8 mouse cellular contexts compared by ENCODE assay signal in genomic region chr13:58213801-58214200, GRCm38 (mm10). TPM values are rescaled to one million over a fixed set of nuclear protein-coding genes. Genes with fewer than 3 reads are reported as not detected.
DNase-seq lines count a peak whose midpoint lies in the region; ATAC-seq and TF ChIP-seq lines count a peak whose summit lies in the region.

No protein-coding gene starts in this region.

- H3K36me3 ChIP-seq in kidney, adult 2 months (ENCODE audit: control insufficient read depth, insufficient read depth, low read length), result no peaks in the 10 kb centered on the region
- no peaks in the 10 kb centered on the region for H3K36me3 ChIP-seq in hindbrain, postnatal 0 days (ENCODE audit: insufficient read depth, low read length)
- no peaks in the 10 kb centered on the region for H3K36me3 ChIP-seq in neural tube, embryonic 14.5 days (ENCODE audit: control insufficient read depth, insufficient read depth, low read length)

- no peak for ATAC-seq in hindbrain, postnatal 0 days
- no peak for ATAC-seq in neural tube, embryonic 14.5 days (ENCODE audit: low read depth)

- no peak overlapping the region for H3K27ac ChIP-seq in kidney, adult 2 months (ENCODE audit: insufficient read depth, low read depth, low read length)
- H3K27ac ChIP-seq in brown adipose tissue, adult 24 weeks (replicated peaks; ENCODE audit: low read depth, low read length), result no peak overlapping the region
- H3K27ac ChIP-seq in hindbrain, postnatal 0 days, result no peak overlapping the region
- no peak overlapping the region for H3K27ac ChIP-seq in neural tube, embryonic 14.5 days (ENCODE audit: low read depth, low read length)

- H3K4me2 ChIP-seq in hindbrain, postnatal 0 days (ENCODE audit: low read depth, low read length), result peak overlapping the region; percentile 68
- H3K4me2 ChIP-seq in neural tube, embryonic 14.5 days (ENCODE audit: low read depth, low read length), result peak overlapping the region; percentile 61

- intact Hi-C loops in gastrocnemius, postnatal 36 days (cut with DNase I), result no loop called here

- no peak for TF ChIP-seq POLR2A in kidney, adult 2 months (IDR thresholded peaks at IDR 0.05; ENCODE audit: low read depth, low read length)

- WGBS in kidney, adult 2 months, result 33% methylated on average over 8 of the region's 8 CpGs
- WGBS in hindbrain, postnatal 0 days, result 65% methylated on average over 8 of the region's 8 CpGs
- 72% methylated on average over 8 of the region's 8 CpGs for WGBS in neural tube, embryonic 14.5 days

- no peaks in the 10 kb centered on the region for H3K9me3 ChIP-seq in hindbrain, postnatal 0 days (ENCODE audit: low read length)
- H3K9me3 ChIP-seq in neural tube, embryonic 14.5 days (ENCODE audit: control insufficient read depth, low read length), result no peaks in the 10 kb centered on the region

- H3K4me1 ChIP-seq in kidney, adult 2 months (ENCODE audit: control insufficient read depth, insufficient read depth, low read length), result peaks cover 22% of the 10 kb centered on the region
- H3K4me1 ChIP-seq in brown adipose tissue, adult 24 weeks (ENCODE audit: control insufficient read depth, insufficient read depth, insufficient read length, low read length), result peaks cover 14% of the 10 kb centered on the region
- H3K4me1 ChIP-seq in hindbrain, postnatal 0 days (ENCODE audit: insufficient read depth, low read length), result peaks cover 15% of the 10 kb centered on the region
- H3K4me1 ChIP-seq in neural tube, embryonic 14.5 days (ENCODE audit: control insufficient read depth, insufficient read depth, low read length), result peaks cover 20% of the 10 kb centered on the region; the same call in 1 of the 2 replicates

- no peak overlapping the region for H3K9ac ChIP-seq in hindbrain, postnatal 0 days (replicated peaks; ENCODE audit: low read length)
- no peak overlapping the region; the same call in 1 of the 2 replicates for H3K9ac ChIP-seq in neural tube, embryonic 14.5 days (replicated peaks; ENCODE audit: low read depth, low read length)

- no peaks in the 10 kb centered on the region for H3K27me3 ChIP-seq in kidney, adult 2 months (replicated peaks; ENCODE audit: control insufficient read depth, insufficient read depth, low read length)
- no peaks in the 10 kb centered on the region for H3K27me3 ChIP-seq in hindbrain, postnatal 0 days (ENCODE audit: insufficient read depth, low read length)
- H3K27me3 ChIP-seq in neural tube, embryonic 14.5 days (ENCODE audit: control insufficient read depth, insufficient read depth, low read length), result peaks cover 5% of the 10 kb centered on the region; the same call in 1 of the 2 replicates

- peak; percentile 36 for DNase-seq in kidney, adult 2 months
- DNase-seq in kidney, adult 11 months, result no peak
- no peak for DNase-seq in hindbrain, postnatal 0 days (ENCODE audit: low spot score)
- DNase-seq in kidney, postnatal 14 days, result no peak
- DNase-seq in gastrocnemius, postnatal 36 days, result no peak
- DNase-seq in lung, postnatal 4 days, result no peak

- H3K4me3 ChIP-seq in kidney, adult 2 months (ENCODE audit: insufficient read depth, low read depth, low read length), result no peak overlapping the region
- peak overlapping the region; percentile 6; the same call in 1 of the 2 replicates for H3K4me3 ChIP-seq in brown adipose tissue, adult 24 weeks (ENCODE audit: insufficient read depth, low read depth, low read length)
- peak overlapping the region; percentile 93 for H3K4me3 ChIP-seq in hindbrain, postnatal 0 days (ENCODE audit: low read length)
- H3K4me3 ChIP-seq in neural tube, embryonic 14.5 days (ENCODE audit: low read depth, low read length), result peak overlapping the region; percentile 100; the same call in 1 of the 2 replicates

- TF ChIP-seq CTCF in kidney, adult 2 months (conservative IDR thresholded peaks at IDR 0.05; ENCODE audit: insufficient read depth, insufficient read length, low read depth, low read length), result no peak
- TF ChIP-seq CTCF in hindbrain, postnatal 0 days (IDR thresholded peaks at IDR 0.05; ENCODE audit: low read depth), result no peak

RNA-seq across cellular contexts. Expression of gene Ubqln1, which starts 1.7 kb away (rescaled TPM):
- 111 and 134 TPM in 2 replicates for polyA plus RNA-seq in kidney, adult 2 months (2012; rRNA removed)
- 92.7 and 94.0 TPM in 2 replicates for polyA plus RNA-seq in brown adipose tissue, adult 24 weeks (2012; ENCODE audit: insufficient read depth, insufficient read length, missing spikeins)
- total RNA-seq in hindbrain, postnatal 0 days (2014; rRNA removed), result 243 and 285 TPM in 2 replicates
- polyA plus RNA-seq in hindbrain, postnatal 0 days (2015; fragmentation: Nextera tagmentation; extraction: Ambion mirVana), result 106 and 111 TPM in 2 replicates
- 108 and 144 TPM in 2 replicates for polyA plus RNA-seq in neural tube, embryonic 14.5 days (2014; fragmentation: Nextera tagmentation; extraction: Ambion mirVana)
- total RNA-seq in gastrocnemius, postnatal 36 days (2021), result 10 to 100 TPM; 42.1 to 44.9 TPM

RNA-seq across cellular contexts. Expression of gene Idnk, which starts 56.4 kb away (rescaled TPM):
- polyA plus RNA-seq in kidney, adult 2 months (2012; rRNA removed), result 21.0 and 27.4 TPM in 2 replicates
- polyA plus RNA-seq in brown adipose tissue, adult 24 weeks (2012; ENCODE audit: insufficient read depth, insufficient read length, missing spikeins), result 35.6 and 46.5 TPM in 2 replicates
- total RNA-seq in hindbrain, postnatal 0 days (2014; rRNA removed), result 20.2 and 20.6 TPM in 2 replicates
- polyA plus RNA-seq in hindbrain, postnatal 0 days (2015; fragmentation: Nextera tagmentation; extraction: Ambion mirVana), result 52.5 and 55.3 TPM in 2 replicates
- 62.6 and 69.7 TPM in 2 replicates for polyA plus RNA-seq in neural tube, embryonic 14.5 days (2014; fragmentation: Nextera tagmentation; extraction: Ambion mirVana)
- 1 to 10 TPM; 8.5 to 8.6 TPM for total RNA-seq in gastrocnemius, postnatal 36 days (2021)
